Mouse (Mus musculus) left cerebral cortex, adult 11 months (tissue): Measurements from ENCODE around the gene Kcnk10.
"Not testable (repeated sequence)": the region's sequence is repeated elsewhere in the genome, so short reads cannot be mapped to it uniquely, and the experiment has no call there.

Source experiments
- DNase-seq: peaks from one replicate; pipeline ENCODE4 v3.0.0; 2022; ENCODE audit warnings: low spot score

The Kcnk10 gene

GRCm38 (mm10) chr12:98577861-98578360 lies at the start of gene Kcnk10:
TSS of gene Kcnk10 (minus strand) at chr12:98578310.
- DNase-seq = no peak

GRCm38 (mm10) chr12:98627392-98628259 lies 49.5 kb upstream of the Kcnk10 start, which contains the start of gene Spata7:
TSS of gene Spata7 (plus strand) at chr12:98628157.
- DNase-seq = peak; percentile 87

GRCm38 (mm10) chr12:98623266-98623665 lies 45.2 kb upstream of the Kcnk10 start:
- DNase-seq = not testable (repeated sequence)

- not testable (repeated sequence) for DNase-seq
Observed at GRCm38 (mm10) chr12:98620922-98621321, 42.8 kb upstream of the Kcnk10 start.

GRCm38 (mm10) chr12:98619496-98619895 lies 41.4 kb upstream of the Kcnk10 start:
- no peak for DNase-seq

- DNase-seq = no peak
Observed at GRCm38 (mm10) chr12:98615746-98616145, 37.6 kb upstream of the Kcnk10 start.

- DNase-seq = no peak
Observed at GRCm38 (mm10) chr12:98614910-98615508, 36.9 kb upstream of the Kcnk10 start.

GRCm38 (mm10) chr12:98610341-98610740 lies 32.2 kb upstream of the Kcnk10 start:
- no peak for DNase-seq

GRCm38 (mm10) chr12:98606595-98607290 lies 28.6 kb upstream of the Kcnk10 start:
- DNase-seq = no peak

- DNase-seq = no peak
Observed at GRCm38 (mm10) chr12:98605264-98605663, 27.2 kb upstream of the Kcnk10 start.

- DNase-seq = no peak
Observed at GRCm38 (mm10) chr12:98602114-98602513, 24.0 kb upstream of the Kcnk10 start.

GRCm38 (mm10) chr12:98600861-98601260 lies 22.8 kb upstream of the Kcnk10 start:
- no peak for DNase-seq

- no peak for DNase-seq
Observed at GRCm38 (mm10) chr12:98591016-98591415, 12.9 kb upstream of the Kcnk10 start.

- DNase-seq = no peak
Observed at GRCm38 (mm10) chr12:98588573-98588972, 10.5 kb upstream of the Kcnk10 start.

GRCm38 (mm10) chr12:98585302-98585701 lies 7.2 kb upstream of the Kcnk10 start:
- DNase-seq = no peak

GRCm38 (mm10) chr12:98575942-98576550 lies 2.1 kb downstream of the Kcnk10 start:
- DNase-seq = no peak

GRCm38 (mm10) chr12:98575195-98575887 lies 2.8 kb downstream of the Kcnk10 start:
- DNase-seq = no peak

- no peak for DNase-seq
Observed at GRCm38 (mm10) chr12:98574353-98575194, 3.5 kb downstream of the Kcnk10 start.

- no peak for DNase-seq
Observed at GRCm38 (mm10) chr12:98573317-98574270, 4.5 kb downstream of the Kcnk10 start.
